Mouse (Mus musculus): ENCODE results near the gene Ubl7. TPM values are rescaled to one million over a fixed set of nuclear protein-coding genes. Genes with fewer than 3 reads are reported as not detected.
A peak's percentile ranks its signal among the peaks of the same experiment; 100 is the strongest.

Ubl7 gene
- total and polyA plus RNA-seq, 3 experiments: 73.9 to 305 (median 81.5) TPM

DNA sequence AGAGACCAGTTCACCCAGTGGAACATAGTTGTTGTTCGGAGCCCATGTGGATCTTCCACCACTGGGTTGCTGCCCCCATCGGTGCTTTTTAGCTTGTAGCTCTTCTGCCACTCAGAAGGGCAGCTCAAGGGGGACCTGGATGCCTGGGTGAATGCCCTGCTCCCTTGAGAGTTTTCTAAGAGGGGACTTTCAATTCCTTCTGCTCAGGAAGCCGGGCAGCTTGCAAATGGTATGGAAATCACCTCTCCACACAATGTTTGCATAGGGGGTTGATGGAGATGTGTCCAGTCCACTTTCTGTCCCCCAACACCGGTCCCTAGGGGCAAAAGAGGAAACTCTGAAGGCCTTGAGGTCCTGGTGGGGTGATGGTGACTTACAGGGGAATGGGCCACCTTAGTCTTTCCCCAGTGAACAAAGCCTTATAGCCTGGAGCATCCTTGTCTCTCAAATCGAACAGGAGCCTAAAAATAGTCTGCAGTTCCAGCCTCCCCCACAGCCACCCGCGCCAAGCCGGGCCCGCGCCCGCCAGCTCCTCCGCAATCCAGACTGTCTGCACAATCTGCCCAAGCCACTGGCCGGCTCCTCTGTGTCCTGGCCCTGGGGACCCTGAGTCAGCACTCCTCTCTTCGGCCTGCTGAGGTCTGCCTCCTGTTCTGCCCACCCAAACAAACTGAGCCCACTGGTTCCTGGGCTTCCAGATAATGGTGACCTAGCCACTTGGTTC lies 56.6 kb downstream of the Ubl7 start:
- DNase-seq: peak; percentile 44

DNA sequence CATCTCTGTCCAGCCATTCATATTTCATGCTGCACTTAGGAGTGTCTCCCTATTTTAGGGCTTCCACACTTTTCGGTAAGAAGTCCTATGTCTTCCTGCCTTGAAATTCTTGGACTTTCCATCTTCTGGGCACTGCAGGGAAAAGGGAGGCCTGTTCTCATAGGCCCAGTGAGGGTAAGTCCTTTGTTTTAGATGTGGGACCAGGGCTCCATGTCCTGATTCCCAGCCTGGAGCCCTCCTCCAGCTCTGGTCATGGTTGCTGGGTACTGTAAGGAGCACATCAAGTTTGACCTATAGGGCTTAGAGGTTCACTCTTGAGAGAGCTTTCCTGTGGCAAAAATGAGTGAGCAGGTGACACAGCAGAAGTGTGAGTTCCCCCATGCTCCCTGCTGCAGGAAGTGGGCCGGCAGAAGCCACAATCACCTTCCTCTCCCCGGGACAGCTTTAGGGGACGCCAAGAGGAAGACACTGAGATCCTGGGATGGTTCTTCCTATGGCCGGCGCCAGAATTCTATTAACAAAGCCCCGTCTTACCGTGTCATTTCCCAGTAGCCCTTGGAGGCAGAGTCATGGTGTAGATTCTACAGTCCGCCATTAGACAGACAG lies 57.5 kb downstream of the Ubl7 start:
- no peak for DNase-seq

DNA sequence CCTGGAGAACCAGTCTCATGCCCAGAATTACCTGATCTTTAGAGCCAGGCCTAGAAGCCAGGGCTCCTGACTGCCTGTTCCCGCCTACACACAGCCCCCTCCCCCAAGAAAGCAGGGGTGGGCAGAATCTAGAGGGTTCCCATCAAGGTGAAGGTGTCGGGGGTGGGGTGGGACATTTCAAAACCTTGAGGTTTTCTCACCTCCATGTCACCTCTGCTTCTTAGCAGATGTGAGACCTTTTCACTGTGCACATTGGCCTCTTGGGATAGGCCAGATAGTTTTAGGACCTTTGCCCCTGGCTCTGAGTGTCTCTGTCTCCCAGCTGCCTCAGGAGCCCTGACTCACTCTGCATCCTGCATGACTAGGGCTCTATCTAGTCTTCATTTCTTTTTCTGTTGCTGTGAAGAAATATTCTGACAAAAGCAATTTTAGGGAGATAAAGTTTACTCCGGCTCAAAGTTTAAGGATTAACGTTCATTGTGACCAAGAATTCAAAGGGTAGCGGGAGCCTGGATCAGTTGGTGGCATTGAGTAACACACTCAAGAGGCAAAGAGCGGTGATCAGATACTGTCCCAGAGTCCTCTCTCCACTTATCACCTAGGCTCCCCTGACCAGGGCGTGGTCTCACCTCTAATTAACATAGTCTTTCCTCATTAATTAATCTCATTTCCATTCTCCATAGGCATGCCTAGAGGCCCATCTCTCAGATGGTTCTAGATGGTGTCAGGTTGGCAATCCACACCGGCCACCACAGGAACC lies 58.2 kb downstream of the Ubl7 start:
- no peak for DNase-seq

DNA sequence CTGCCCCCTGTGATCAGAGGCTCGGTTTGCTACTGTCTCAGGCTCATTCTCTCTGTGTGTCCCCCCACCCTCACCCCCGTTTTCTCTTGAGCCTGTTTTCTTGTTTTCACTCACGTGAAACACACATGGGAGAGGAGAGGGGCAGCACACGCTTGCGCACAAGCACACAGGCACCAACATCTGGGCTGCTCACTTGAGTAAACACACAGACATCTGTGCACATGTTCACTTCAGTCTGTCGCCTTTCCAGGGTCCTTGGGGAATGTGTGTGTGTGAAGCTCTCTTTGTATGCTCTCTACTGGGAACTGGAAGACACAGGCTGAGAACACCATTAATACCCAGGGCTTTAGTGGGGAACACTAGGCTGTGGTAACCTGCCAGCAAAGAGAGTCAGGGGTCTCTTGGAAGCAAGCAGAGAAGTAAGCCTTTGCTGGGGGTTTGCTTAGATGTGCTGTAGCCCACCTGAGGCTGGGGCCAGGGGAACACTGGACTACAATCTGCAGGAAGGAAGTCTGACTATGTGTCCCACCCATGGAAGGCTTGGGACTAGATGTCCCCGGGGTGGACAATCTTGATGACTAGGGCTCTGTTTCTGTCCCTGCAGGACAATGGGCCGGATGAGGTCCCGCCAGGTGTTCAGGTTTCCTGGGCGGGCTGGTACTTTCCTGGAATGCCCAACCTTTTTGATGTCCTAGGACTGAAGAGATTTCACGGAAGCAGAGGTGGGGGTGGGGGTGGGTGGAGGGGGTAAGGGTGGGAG lies 59.1 kb downstream of the Ubl7 start:
- no peak for DNase-seq

DNA sequence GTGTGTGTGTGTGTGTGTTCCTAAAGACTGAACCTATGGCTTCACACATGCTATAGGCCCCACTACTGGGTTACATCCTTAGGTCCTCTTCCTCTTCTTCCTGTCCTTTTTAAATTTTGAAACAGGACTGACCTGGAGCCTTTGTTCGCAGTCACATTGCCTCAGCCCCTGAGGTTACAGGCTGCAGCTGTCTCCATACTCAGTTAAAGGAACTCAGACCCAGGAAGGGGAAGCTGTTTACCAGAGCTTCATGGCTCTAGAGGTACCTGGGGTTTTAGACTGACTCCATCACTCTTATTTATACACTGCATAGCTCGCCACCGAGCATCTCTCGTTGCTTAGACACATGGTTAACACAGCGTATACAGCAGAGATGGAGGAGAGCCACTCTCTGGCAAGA lies 60.6 kb downstream of the Ubl7 start:
- DNase-seq: no peak

DNA sequence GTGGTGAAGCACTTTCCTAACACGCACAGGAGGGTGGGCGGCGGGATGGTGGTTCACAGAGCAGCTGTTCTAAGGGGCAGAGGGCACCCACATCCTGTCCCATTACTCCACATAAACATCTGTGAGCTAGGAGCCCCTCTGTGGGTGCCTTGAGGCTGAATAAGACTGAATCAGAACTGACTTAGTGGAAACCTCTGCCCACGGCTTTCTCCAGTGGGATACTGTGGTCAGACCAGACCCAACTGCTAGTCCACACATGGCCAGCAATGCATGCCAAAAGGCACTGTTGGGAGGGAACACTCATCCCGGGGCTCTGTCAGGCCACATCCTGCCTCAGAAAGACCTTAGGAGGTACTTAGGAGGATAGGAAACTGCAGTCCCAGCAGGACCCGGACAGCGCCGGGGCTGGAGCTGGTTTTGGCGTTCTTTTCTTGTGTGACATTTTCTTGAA lies 61.4 kb downstream of the Ubl7 start:
- no peak for DNase-seq

DNA sequence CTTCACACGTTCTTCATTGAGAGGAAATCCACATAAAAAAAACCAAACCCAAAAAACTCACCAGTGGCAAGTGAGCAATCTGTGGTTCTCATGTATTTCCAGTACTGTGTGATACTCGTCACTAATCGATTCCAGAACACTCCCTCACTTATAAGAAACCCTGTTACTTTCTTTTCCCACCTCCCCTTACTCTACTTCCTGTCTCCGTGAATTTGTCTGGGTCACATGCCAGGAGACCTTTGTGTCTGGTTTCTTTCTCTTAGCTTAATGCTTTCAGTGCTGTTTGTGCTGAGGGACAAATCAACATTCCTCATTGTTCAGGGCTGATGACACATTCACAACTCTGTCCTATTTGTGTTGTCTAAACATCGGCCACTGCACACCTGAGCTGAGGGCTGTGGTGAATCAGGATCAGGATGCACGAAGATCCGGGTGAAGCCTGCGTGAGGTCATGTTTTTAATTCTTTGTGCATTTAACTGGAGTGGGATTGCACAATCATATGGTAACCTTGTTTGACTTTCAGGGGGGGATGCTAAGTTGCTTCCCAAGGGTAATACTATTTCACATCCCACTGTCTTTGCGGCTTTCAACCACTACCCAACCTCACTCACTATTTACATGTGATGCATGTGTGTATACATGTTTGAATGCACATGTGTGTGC lies 62.1 kb downstream of the Ubl7 start:
- DNase-seq: no peak

DNA sequence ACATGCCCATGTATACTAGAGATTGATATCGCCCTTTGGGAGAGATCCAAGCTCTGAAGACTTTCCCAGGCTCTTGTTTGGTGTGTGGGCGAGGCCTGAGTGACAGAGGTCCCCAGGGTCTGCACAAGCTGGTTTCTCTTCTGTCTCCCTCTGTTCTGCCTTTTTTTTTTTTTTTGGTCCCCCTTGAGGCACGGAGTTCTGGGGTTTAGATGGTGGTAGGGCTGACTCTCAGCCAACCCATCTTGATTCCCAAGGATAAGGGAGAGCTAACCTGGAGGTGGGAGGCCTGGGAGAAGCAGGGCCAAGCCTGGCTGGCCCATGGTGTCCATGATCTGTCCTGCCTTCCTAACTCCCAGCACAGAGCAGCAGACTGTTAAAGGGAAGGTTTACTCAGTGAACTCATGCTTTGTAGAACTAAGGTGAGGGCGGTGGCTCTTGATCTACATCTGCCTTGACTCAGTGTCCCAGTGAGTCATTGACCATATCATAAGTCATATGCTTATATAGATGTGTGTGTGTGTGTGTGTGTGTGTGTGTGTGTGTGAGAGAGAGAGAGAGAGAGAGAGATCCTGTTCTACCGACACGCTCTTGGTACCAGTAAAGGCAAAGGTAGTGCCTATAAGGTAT lies 62.8 kb downstream of the Ubl7 start:
- no peak for DNase-seq

DNA sequence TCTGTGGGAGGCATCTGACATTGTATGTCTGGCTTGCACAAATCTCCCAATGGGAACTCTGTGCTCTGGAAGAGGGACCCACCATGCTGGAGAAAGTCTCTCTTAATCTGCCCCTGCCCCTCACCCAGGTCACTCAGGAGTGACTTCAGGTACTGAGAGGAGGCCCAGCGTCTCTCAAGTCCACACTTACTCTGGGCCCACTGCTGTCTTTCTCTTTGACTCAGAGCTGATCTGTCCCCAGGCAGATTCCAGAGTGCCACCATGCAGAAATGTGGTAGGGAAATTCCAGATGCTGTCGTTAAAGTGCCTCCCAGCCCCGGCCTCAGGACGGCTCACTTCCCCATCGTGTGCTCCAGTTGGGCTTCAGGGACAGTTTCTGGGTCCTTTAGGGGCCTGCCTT lies 63.4 kb downstream of the Ubl7 start:
- no peak for DNase-seq

DNA sequence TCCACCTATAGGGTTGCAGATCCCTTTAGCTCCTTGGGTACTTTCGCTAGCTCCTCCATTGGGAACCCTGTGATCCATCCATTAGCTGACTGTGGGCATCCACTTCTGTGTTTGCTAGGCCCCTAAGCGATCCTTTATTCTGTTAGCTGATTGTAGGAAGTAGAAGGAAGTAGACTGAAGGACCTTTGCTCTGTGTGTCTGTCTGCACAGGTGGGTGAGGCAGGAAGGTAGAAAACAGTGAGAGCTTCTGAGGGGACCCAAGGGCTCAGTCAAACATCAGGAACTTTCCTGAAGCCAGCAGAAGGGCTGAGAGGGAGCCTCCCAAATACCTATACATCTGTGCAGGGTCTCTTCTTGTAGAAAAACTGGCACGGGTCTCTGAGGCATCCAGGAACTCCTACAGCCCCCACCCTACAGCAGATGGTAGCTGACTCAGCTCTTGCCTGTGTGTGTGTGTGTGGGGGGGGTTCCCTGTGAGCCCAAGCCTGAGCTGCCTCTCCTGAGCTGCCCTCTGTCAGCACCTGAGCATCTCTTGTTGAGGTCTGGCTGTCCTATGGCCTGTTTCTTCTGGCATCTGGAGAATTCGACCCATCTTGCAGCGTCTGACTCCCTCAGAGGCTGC lies 64.5 kb downstream of the Ubl7 start:
- DNase-seq: no peak

DNA sequence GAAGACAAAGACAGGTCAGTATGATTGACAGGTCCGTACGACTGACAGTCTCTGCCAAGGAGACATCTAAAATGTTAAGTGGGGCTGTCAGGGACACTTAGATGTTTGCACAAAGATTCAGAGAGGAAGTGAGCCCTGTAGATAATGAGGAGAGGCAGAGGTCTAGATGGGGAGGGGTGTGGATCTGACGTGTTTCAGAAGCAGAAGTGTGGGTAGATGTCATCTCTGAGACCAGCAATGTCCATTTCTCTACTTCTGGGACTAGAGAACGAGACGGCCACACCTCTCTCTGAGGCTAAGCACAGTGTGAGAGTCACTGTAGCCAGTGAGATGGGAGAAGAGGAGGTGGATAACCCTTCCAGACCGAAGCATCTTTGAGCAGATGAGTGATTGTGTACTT lies 67.2 kb downstream of the Ubl7 start:
- DNase-seq: no peak

DNA sequence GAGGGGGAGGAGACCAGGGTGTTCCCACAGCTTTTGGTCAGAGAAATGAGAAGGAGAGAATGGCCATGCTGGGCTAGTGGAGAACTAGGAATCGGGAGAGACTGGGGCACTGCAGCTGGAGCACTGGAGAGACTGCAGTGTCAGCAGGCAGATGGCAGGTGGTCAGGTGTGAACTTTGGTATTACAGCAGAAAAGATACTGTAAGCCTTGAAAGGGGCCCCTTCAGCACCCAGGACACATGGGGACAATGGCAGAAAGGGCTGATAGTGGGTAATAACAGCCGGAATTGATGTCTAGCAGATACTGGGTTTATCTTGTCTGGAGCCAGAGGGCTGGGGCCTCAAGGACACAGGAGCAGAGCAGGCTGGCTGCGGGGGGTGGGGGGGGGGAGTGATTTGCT lies 68.1 kb downstream of the Ubl7 start:
- DNase-seq: no peak

Other genes with a start within 250 kb of the Ubl7 start
- gene Cyp1a2, start 227.3 kb upstream of the Ubl7 start, total RNA-seq (2021): 1 to 10 TPM in 1 of 2 experiments, not detected in 1; 1.6 TPM
- 0.24 TPM in 1 of 2 replicates, not detected in the other for gene Cyp1a2, start 227.3 kb upstream of the Ubl7 start, polyA plus RNA-seq (2012; rRNA removed)
- gene Cyp1a1, start 223.1 kb upstream of the Ubl7 start, total RNA-seq (2021): under 1 TPM; 0.28 to 0.61 TPM
- gene Cyp1a1, start 223.1 kb upstream of the Ubl7 start, polyA plus RNA-seq (2012; rRNA removed): 0.07 and 0.18 TPM in 2 replicates
- 1 to 10 TPM; 7.6 to 7.8 TPM for gene Edc3, start 202.4 kb upstream of the Ubl7 start, total RNA-seq (2021)
- 5.3 and 5.5 TPM in 2 replicates for gene Edc3, start 202.4 kb upstream of the Ubl7 start, polyA plus RNA-seq (2012; rRNA removed)
- 10 to 100 TPM; 52.2 to 87.8 TPM for gene Clk3, start 145.1 kb upstream of the Ubl7 start, total RNA-seq (2021)
- gene Clk3, start 145.1 kb upstream of the Ubl7 start, polyA plus RNA-seq (2012; rRNA removed): 45.7 and 60.6 TPM in 2 replicates
- 1 to 10 TPM; 3.4 to 5.5 TPM for gene Arid3b, start 74.2 kb upstream of the Ubl7 start, total RNA-seq (2021)
- gene Arid3b, start 74.2 kb upstream of the Ubl7 start, polyA plus RNA-seq (2012; rRNA removed): 6.9 and 8.8 TPM in 2 replicates
- gene Sema7a, start 29.1 kb downstream of the Ubl7 start, total RNA-seq (2021): 10 to 100 TPM in 1 of 2 experiments, 1 to 10 TPM in 1; 8.2 to 17.0 TPM
- 54.9 and 59.4 TPM in 2 replicates for gene Sema7a, start 29.1 kb downstream of the Ubl7 start, polyA plus RNA-seq (2012; rRNA removed)
- gene Cyp11a1, start 95.4 kb downstream of the Ubl7 start, total RNA-seq (2021): 1,000 to 10,000 TPM; 6,621 to 7,422 TPM
- gene Cyp11a1, start 95.4 kb downstream of the Ubl7 start, polyA plus RNA-seq (2012; rRNA removed): 1,463 and 1,873 TPM in 2 replicates
- 1 to 10 TPM; 1.5 to 1.8 TPM for gene Stra6, start 152.8 kb downstream of the Ubl7 start, total RNA-seq (2021)
- gene Stra6, start 152.8 kb downstream of the Ubl7 start, polyA plus RNA-seq (2012; rRNA removed): 2.0 and 2.6 TPM in 2 replicates
- under 1 TPM; 0.21 to 0.84 TPM for gene Ccdc33, start 207.8 kb downstream of the Ubl7 start, total RNA-seq (2021)
- gene Ccdc33, start 207.8 kb downstream of the Ubl7 start, polyA plus RNA-seq (2012; rRNA removed): 0.18 and 0.34 TPM in 2 replicates